10 mouse cellular contexts compared by ENCODE assay signal in the genomic region with DNA sequence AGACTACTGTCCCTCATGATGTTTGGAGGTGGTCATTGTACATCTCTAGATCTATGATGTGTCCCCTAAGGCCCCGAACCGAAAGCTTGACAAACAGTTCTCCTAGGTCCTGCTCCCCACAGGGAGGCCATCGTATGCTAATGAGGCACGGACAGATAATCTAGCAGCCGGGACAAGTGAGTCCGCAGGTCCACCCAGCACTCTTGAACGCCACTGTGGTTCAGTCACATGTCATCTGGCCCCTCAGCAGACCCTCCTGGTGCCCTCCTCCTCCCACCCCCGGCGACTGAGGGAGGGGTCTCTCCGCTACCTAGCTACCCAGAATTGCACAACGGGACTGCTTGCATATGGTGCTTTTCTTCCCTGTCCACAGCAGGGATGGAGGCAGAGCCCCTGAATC. TPM values are rescaled to one million over a fixed set of nuclear protein-coding genes. Genes with fewer than 3 reads are reported as not detected.
DNase-seq lines count a peak whose midpoint lies in the region; ATAC-seq and TF ChIP-seq lines count a peak whose summit lies in the region.
"Had no signal": no experiment of that assay in that cellular context is flagged by ENCODE, and none has a peak within 500 bp of the region (broad histone marks: within the 10 kb centered on the region; RNA-seq: fewer than 3 reads in every experiment).

No protein-coding gene starts in this region.

- H3K4me2 ChIP-seq in hindbrain, postnatal 0 days (ENCODE audit: low read depth, low read length), result peak overlapping the region; percentile 74
- peak overlapping the region; percentile 78 for H3K4me2 ChIP-seq in neural tube, embryonic 13.5 days

- H3K9ac ChIP-seq in hindbrain, postnatal 0 days (replicated peaks; ENCODE audit: low read length), result no peak overlapping the region; the same call in 1 of the 2 replicates
- H3K9ac ChIP-seq in neural tube, embryonic 13.5 days, result no peak overlapping the region

- TF ChIP-seq POLR2A in kidney, adult 2 months (IDR thresholded peaks at IDR 0.05; ENCODE audit: low read depth, low read length), result no peak

- H3K4me1 ChIP-seq in kidney, adult 2 months (ENCODE audit: control insufficient read depth, insufficient read depth, low read length), result no peaks in the 10 kb centered on the region
- H3K4me1 ChIP-seq in hindbrain, postnatal 0 days (ENCODE audit: insufficient read depth, low read length), result no peaks in the 10 kb centered on the region
- peaks cover 18% of the 10 kb centered on the region for H3K4me1 ChIP-seq in neural tube, embryonic 13.5 days (replicated peaks)

- intact Hi-C loops in gastrocnemius, postnatal 14 days (cut with DNase I; ENCODE audit: low total_unique reads), result no loop called here

- no peaks in the 10 kb centered on the region for H3K36me3 ChIP-seq in kidney, adult 2 months (ENCODE audit: control insufficient read depth, insufficient read depth, low read length)
- H3K36me3 ChIP-seq in hindbrain, postnatal 0 days (ENCODE audit: insufficient read depth, low read length), result no peaks in the 10 kb centered on the region
- H3K36me3 ChIP-seq in neural tube, embryonic 13.5 days, result no peaks in the 10 kb centered on the region
- H3K36me3 ChIP-seq: G1E had no signal

- 10% methylated on average over 11 of the region's 11 CpGs for WGBS in kidney, adult 2 months
- WGBS in hindbrain, postnatal 0 days, result 7% methylated on average over 11 of the region's 11 CpGs
- WGBS in neural tube, embryonic 13.5 days, result 7% methylated on average over 11 of the region's 11 CpGs

- no peaks in the 10 kb centered on the region for H3K9me3 ChIP-seq in hindbrain, postnatal 0 days (ENCODE audit: low read length)
- H3K9me3 ChIP-seq in neural tube, embryonic 13.5 days, result no peaks in the 10 kb centered on the region

- H3K27ac ChIP-seq in kidney, adult 2 months (ENCODE audit: insufficient read depth, low read depth, low read length), result no peak overlapping the region
- no peak overlapping the region for H3K27ac ChIP-seq in hindbrain, postnatal 0 days
- no peak overlapping the region for H3K27ac ChIP-seq in neural tube, embryonic 13.5 days (replicated peaks)

- H3K27me3 ChIP-seq in kidney, adult 2 months (replicated peaks; ENCODE audit: control insufficient read depth, insufficient read depth, low read length), result no peaks in the 10 kb centered on the region
- 0 out of 2 replicates have a peak, but pooled peaks cover 12% of the 10 kb centered on the region for H3K27me3 ChIP-seq in hindbrain, postnatal 0 days (ENCODE audit: insufficient read depth, low read length)
- peaks cover 47% of the 10 kb centered on the region for H3K27me3 ChIP-seq in neural tube, embryonic 13.5 days

- no peak for TF ChIP-seq CTCF in kidney, adult 2 months (conservative IDR thresholded peaks at IDR 0.05; ENCODE audit: insufficient read depth, insufficient read length, low read depth, low read length)
- TF ChIP-seq CTCF in hindbrain, postnatal 0 days (IDR thresholded peaks at IDR 0.05; ENCODE audit: low read depth), result no peak

- ATAC-seq in hindbrain, postnatal 0 days, result no peak
- no peak for ATAC-seq in neural tube, embryonic 13.5 days (ENCODE audit: low read depth)

- peak overlapping the region; percentile 3; the same call in 1 of the 2 replicates for H3K4me3 ChIP-seq in kidney, adult 2 months (ENCODE audit: insufficient read depth, low read depth, low read length)
- peak overlapping the region; percentile 58 for H3K4me3 ChIP-seq in hindbrain, postnatal 0 days (ENCODE audit: low read length)
- H3K4me3 ChIP-seq in neural tube, embryonic 13.5 days, result 0 out of 2 replicates have a peak overlapping the region, but pooled peaks have one; percentile 51
- H3K4me3 ChIP-seq: erythroblast, embryonic 14.5 days had no signal

- no peak for DNase-seq in kidney, adult 2 months
- no peak for DNase-seq in kidney, postnatal 4 days
- peak; percentile 49 to 66 for DNase-seq in cerebellum, adult 18-20 months
- no peak for DNase-seq in hindbrain, postnatal 0 days (ENCODE audit: low spot score)
- DNase-seq in gastrocnemius, postnatal 14 days, result no peak
- DNase-seq in adrenal gland, postnatal 10 days, result no peak
- no peak for DNase-seq in gastrocnemius, adult 8-10 months (ENCODE audit: low spot score in 2 of 2)

RNA-seq across cellular contexts. Expression of a gene that starts 1.2 kb away (rescaled TPM):
- 1.2 and 1.4 TPM in 2 replicates for polyA plus RNA-seq in kidney, adult 2 months (2012; rRNA removed)
- total RNA-seq in hindbrain, postnatal 0 days (2014; rRNA removed), result 10.3 and 12.5 TPM in 2 replicates
- 6.1 and 6.5 TPM in 2 replicates for polyA plus RNA-seq in hindbrain, postnatal 0 days (2015; fragmentation: Nextera tagmentation; extraction: Ambion mirVana)
- polyA plus RNA-seq in neural tube, embryonic 13.5 days (2015; fragmentation: Nextera tagmentation; extraction: Ambion mirVana), result 0.61 and 0.82 TPM in 2 replicates
- total RNA-seq in gastrocnemius, postnatal 14 days (2021), result under 1 TPM; 0.82 to 0.94 TPM
- total RNA-seq in adrenal gland, postnatal 10 days (2021), result 1 to 10 TPM; 2.3 to 3.1 TPM
- total RNA-seq in gastrocnemius, adult 8-10 months (2022), result under 1 TPM; 0.07 to 0.75 (median 0.22) TPM
- polyA plus RNA-seq: erythroblast, embryonic 14.5 days; G1E had no signal

Comparison
In these comparisons a context has a peak if more than half of its experiments do, and no peak if none do; other contexts are left out.
1. DNase-seq: peak in cerebellum, adult 18-20 months (2 of 2); none in kidney, adult 2 months (single experiment), kidney, postnatal 4 days (0 of 2), hindbrain, postnatal 0 days (single experiment), gastrocnemius, postnatal 14 days (single experiment), adrenal gland, postnatal 10 days (single experiment) and gastrocnemius, adult 8-10 months (0 of 2).
2. H3K4me3 ChIP-seq: peak in every context shown above with its lines; median percentile 58 in hindbrain, postnatal 0 days; 51 in neural tube, embryonic 13.5 days; 3 in kidney, adult 2 months.